Mouse (Mus musculus) midbrain, embryonic 10.5 days (tissue): ENCODE data around the gene Chac1. TPM values are rescaled to one million over a fixed set of nuclear protein-coding genes. Genes with fewer than 3 reads are reported as not detected.

Source experiments
- DNase-seq: peaks from one replicate; pipeline ENCODE4 v3.0.0-alpha.2; 2017; ENCODE audit warnings: low spot score
- H3K27ac ChIP-seq: fragments of 300-500 bp; sonication (generic); replicated peaks from 2 replicates; pipeline ENCODE4 v1.5.1; 2016; ENCODE audit warnings: mild to moderate bottlenecking
- H3K27me3 ChIP-seq: fragments of 300-500 bp; sonication (generic); 2 replicates; pipeline ENCODE4 v1.6.1; 2016; ENCODE audit warnings: low read depth, mild to moderate bottlenecking; ENCODE audit not compliant: poor library complexity, severe bottlenecking
- H3K36me3 ChIP-seq: fragments of 300-500 bp; sonication (generic); 2 replicates; pipeline ENCODE4 v1.6.1; 2016; ENCODE audit warnings: mild to moderate bottlenecking, moderate library complexity
- H3K4me1 ChIP-seq: fragments of 300-500 bp; sonication (generic); 2 replicates; pipeline ENCODE4 v1.6.1; 2016
- H3K4me3 ChIP-seq: fragments of 300-500 bp; sonication (generic); 2 replicates; pipeline ENCODE4 v1.5.1; 2016; ENCODE audit warnings: mild to moderate bottlenecking, moderate library complexity
- H3K9me3 ChIP-seq: fragments of 300-500 bp; sonication (generic); replicated peaks from 2 replicates; pipeline ENCODE4 v1.6.1; 2016; ENCODE audit warnings: mild to moderate bottlenecking
- WGBS: fragments of 180-500 bp; shearing (Covaris S2); methylation state at CpG from one replicate; pipeline ENCODE4 v1.1.7; 2016; 5-methylcytosine and 5-hydroxymethylcytosine counted together
- polyA plus RNA-seq: library from polyadenylated mRNA; unstranded; fragments of >200 nt; fragmentation: Nextera tagmentation; extraction: Ambion mirVana; gene quantifications from 2 replicates; pipeline ENCODE4 v1.2.1, GENCODE M21; 2016

Chac1 gene
- polyA plus RNA-seq, 1 experiment from 2014 or later: 0.95 TPM

DNA sequence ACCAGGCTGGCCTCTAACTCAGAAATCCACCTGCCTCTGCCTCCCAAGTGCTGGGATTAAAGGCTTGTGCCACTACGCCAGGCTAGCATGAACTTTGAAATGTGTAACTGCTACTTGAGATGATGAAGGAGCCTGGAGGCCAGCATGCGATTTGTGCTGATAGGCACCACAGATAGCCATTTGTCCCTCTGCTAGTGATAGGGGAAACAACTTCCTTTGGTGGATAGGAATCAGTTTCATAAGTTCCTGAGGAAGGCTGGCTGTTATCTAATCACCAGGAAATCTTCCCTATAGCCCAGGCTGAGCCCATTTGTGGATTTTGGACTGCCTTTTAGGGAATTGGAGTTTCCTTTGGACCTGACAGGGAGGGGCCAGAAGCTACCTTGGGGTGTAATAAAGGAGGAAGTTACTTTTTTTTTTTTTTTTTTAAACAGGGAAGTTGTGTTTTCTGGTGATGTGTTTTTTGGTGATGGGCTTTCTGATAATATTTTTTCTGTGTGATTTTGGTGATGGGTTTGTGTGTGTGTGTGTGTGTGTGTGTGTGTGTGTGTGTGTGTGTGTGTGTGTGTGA lies 8.8 kb downstream of the Chac1 start:
- no peak for DNase-seq
- no peak overlapping the region for H3K27ac ChIP-seq
- 97% methylated on average over 2 of the region's 2 CpGs for WGBS
- peaks cover 4% of the 10 kb centered on the region; the same call in 1 of the 2 replicates for H3K36me3 ChIP-seq
- no peaks in the 10 kb centered on the region for H3K27me3 ChIP-seq
- H3K4me1 ChIP-seq: no peaks in the 10 kb centered on the region
- peaks cover 16% of the 10 kb centered on the region for H3K9me3 ChIP-seq
- H3K4me3 ChIP-seq: no peak overlapping the region

DNA sequence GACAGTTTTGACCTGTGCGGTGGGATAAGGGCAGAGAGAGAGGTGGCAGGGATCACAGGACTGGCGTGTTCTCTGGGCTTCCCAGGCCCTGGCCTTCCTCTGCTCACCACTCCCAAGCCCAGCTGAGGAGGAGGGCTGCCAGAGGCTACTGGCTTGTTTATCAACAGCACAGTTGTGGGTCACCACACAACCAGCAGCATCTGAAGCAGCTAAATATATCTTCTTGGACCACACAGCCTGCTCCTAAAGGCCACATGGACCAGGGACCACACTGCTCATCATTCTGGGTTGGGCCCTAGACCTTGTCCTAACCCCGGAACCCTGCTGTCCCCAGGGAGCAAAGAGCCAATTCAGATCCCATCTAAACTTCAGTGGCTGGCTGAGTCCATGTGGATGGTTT lies 13.9 kb downstream of the Chac1 start:
- no peaks in the 10 kb centered on the region for H3K4me1 ChIP-seq
- H3K27ac ChIP-seq: no peak overlapping the region
- no peak for DNase-seq
- H3K9me3 ChIP-seq: peaks cover 16% of the 10 kb centered on the region
- 87% methylated on average over 3 of the region's 3 CpGs for WGBS
- H3K36me3 ChIP-seq: peaks cover 27% of the 10 kb centered on the region
- H3K4me3 ChIP-seq: no peak overlapping the region
- H3K27me3 ChIP-seq: no peaks in the 10 kb centered on the region

DNA sequence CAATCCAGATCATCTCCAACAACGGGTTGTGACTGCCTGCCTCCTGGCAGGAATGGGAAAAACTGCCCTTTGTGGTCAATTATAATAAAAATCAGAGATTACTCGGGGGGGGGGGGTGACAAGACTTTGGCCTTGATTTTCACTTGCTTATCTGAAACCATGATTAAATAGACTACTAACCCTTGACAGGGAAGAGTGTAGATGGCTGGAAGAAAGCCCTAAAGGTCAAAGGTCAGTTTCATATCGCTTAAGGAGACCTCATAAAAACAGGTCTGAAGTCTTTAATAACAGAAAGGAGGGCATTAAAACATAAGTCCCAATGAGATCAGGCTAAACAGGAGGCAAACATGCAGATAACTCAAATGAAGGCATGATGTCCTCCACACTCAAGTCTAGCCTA lies 16.3 kb downstream of the Chac1 start:
- 85% methylated on average over 3 of the region's 3 CpGs for WGBS
- DNase-seq: no peak

DNA sequence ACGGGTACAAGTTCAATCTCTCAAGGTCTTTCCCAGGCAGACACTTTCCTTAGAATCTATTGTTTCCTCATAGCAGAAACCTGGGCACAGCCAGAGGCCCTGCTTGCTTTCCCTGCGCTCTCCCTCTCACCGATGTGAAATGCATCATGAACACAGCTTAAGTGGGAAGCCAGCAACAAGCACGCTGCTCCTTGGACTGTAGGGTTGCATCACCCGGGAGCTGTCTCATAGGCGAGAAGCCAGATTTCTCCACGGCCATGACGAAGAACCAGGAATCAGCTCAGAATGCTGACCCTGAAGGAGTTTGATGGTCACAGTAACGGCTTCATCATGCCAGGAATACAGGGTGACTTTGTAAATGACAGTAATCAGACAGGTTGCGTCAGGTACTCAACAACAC lies 19.1 kb downstream of the Chac1 start:
- peaks cover 74% of the 10 kb centered on the region for H3K36me3 ChIP-seq
- H3K27ac ChIP-seq: no peak overlapping the region
- H3K27me3 ChIP-seq: no peaks in the 10 kb centered on the region
- H3K4me3 ChIP-seq: no peak overlapping the region
- 96% methylated on average over 10 of the region's 10 CpGs for WGBS
- H3K9me3 ChIP-seq: no peaks in the 10 kb centered on the region
- DNase-seq: no peak
- no peaks in the 10 kb centered on the region for H3K4me1 ChIP-seq

More for the DNA sequence above, 16.3 kb downstream of the Chac1 start:
- Histone ChIP-seq H3K4me1 (no peaks in the 10 kb centered on the region), H3K9me3 (no peaks in the 10 kb centered on the region), H3K4me3 (no peak overlapping the region), H3K36me3 (peaks cover 46% of the 10 kb centered on the region), H3K27ac (no peak overlapping the region), H3K27me3 (no peaks in the 10 kb centered on the region)

DNA sequence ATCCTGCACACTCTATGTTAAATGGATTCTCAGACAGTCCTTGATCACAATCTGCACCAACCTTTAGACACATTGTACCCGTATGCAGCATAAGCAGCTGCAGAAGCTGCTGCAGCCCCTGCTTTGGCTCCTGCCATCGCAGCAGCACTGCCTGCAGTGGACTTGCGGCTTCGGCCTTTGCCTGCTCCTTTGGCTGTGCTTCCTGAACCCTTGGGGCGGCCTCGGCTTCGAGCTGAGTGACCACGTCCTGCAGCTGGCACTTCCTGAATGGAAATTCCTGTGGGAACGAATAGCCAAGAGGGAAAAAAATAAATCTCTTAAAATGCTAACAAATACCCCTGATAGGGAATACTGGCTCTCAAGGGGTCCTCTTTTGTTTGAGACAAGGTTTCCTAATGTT lies 26.3 kb downstream of the Chac1 start:
- no peak overlapping the region for H3K4me3 ChIP-seq
- 84% methylated on average over 9 of the region's 9 CpGs for WGBS
- peaks cover 99% of the 10 kb centered on the region for H3K36me3 ChIP-seq
- no peaks in the 10 kb centered on the region for H3K27me3 ChIP-seq
- no peak overlapping the region for H3K27ac ChIP-seq
- no peaks in the 10 kb centered on the region for H3K4me1 ChIP-seq
- H3K9me3 ChIP-seq: no peaks in the 10 kb centered on the region
- no peak for DNase-seq

DNA sequence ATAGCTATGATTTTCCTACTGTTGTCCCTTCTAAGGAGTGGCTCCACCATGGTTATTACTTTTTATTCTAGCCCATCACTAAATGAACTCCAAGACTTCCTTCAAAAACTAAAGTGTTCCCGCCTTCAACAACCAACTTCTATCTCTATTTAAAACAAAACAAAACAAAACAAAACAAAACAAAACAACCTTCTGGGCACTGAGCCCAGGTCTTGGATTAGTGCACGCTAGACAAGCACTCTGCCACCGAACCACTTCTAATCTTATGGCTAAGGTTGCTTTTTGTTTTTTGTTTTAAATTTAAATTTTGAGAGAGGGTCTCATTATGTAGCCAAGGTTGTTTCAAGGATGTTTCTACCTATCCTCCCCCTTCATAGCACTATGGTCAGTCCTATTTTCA lies 26.8 kb downstream of the Chac1 start:
- DNase-seq: no peak
- no peaks in the 10 kb centered on the region for H3K9me3 ChIP-seq
- H3K36me3 ChIP-seq: peaks cover 99% of the 10 kb centered on the region
- no peaks in the 10 kb centered on the region for H3K27me3 ChIP-seq
- H3K4me1 ChIP-seq: no peaks in the 10 kb centered on the region
- 90% methylated on average over 3 of the region's 3 CpGs for WGBS
- H3K27ac ChIP-seq: no peak overlapping the region
- H3K4me3 ChIP-seq: no peak overlapping the region

DNA sequence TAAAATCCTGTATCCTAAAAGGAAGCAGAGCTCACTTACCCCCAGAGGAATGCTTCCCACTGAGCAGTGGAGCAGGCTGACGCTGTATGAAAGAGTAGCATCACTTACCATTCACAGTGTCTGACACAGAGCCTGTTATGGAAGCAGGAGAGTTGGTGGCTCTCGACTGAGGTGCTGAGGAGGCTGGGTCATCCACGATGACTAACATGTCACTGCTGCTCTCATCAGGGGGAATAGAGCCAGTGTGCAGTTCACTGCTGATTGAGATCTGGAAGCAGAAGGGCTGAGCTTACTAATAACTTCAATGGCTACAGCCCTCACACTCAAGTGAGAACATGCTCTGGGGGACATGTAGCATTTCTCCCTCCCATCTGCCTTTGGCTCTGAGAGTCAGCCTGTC lies 28.4 kb downstream of the Chac1 start:
- 92% methylated on average over 3 of the region's 3 CpGs for WGBS
- Histone ChIP-seq H3K36me3 (peaks cover 93% of the 10 kb centered on the region), H3K27ac (no peak overlapping the region), H3K27me3 (no peaks in the 10 kb centered on the region), H3K9me3 (no peaks in the 10 kb centered on the region), H3K4me3 (no peak overlapping the region), H3K4me1 (no peaks in the 10 kb centered on the region)
- no peak for DNase-seq

DNA sequence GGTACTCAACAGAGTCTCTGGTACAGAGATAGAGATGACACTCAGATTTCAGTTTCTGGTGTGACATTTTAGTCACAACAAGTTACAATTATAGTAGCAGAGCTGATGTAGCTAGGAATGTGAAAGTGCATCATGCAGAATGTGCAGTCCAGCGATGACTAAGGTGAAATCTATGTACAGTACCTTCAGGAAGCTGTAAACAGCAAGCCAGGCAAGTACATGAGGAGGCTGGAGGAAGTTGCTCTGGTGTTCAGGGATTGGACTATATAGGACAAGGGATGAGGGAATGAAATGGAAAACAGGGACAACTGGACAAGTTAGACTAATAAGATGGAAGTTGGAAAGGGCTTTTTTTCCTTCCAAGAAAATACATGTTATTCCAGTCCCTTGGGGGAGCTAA lies 37.2 kb downstream of the Chac1 start:
- H3K36me3 ChIP-seq: peaks cover 68% of the 10 kb centered on the region
- H3K4me3 ChIP-seq: no peak overlapping the region
- H3K9me3 ChIP-seq: no peaks in the 10 kb centered on the region
- DNase-seq: no peak
- H3K27ac ChIP-seq: no peak overlapping the region
- H3K4me1 ChIP-seq: no peaks in the 10 kb centered on the region
- H3K27me3 ChIP-seq: no peaks in the 10 kb centered on the region
- WGBS: 95% methylated on average over 1 of the region's 1 CpGs

DNA sequence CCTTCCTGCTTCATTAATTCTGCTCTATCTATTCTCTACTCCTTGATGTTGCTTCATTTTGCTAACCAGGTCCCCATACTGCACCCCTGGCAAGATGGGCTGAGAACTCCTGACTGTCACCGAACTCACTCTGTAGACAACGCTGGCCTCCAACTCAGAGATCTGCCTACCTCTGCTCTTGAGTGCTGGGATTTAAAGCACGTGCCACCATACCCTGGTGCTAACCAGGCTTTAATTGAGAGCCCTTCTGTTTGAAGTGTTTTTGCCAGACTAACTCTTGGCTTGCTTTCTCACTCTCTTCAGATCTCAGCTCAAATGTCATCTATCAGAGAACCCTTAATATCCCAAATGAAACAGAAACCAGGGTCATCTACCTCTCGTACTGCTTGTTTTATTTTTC lies 39.0 kb downstream of the Chac1 start:
- Histone ChIP-seq H3K36me3 (peaks cover 80% of the 10 kb centered on the region), H3K4me3 (no peak overlapping the region), H3K27me3 (no peaks in the 10 kb centered on the region), H3K9me3 (no peaks in the 10 kb centered on the region), H3K27ac (no peak overlapping the region), H3K4me1 (no peaks in the 10 kb centered on the region)
- 96% methylated on average over 4 of the region's 4 CpGs for WGBS
- DNase-seq: no peak

DNA sequence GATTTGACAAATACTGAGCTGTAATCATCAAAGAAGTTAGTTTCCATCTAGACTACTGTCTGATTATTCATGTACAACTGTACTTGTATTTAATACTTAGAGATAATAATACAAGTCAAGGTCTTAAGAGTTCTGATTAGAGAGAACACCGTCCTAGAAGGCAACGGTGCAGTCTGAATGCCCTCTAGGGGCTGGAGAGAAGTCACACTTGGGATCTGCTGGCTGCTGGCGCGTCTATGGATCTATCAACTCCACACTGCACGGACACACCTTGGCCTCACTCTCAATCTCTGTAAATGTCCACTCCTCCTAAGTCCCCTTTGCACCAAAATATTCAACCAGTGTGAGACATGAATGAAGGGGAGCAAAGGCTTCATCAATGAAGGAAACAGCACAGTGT lies 47.2 kb downstream of the Chac1 start:
- DNase-seq: no peak
- Histone ChIP-seq H3K4me1 (no peaks in the 10 kb centered on the region), H3K27me3 (no peaks in the 10 kb centered on the region), H3K36me3 (peaks cover 73% of the 10 kb centered on the region), H3K4me3 (no peak overlapping the region), H3K9me3 (no peaks in the 10 kb centered on the region), H3K27ac (no peak overlapping the region)
- WGBS: 93% methylated on average over 5 of the region's 5 CpGs

DNA sequence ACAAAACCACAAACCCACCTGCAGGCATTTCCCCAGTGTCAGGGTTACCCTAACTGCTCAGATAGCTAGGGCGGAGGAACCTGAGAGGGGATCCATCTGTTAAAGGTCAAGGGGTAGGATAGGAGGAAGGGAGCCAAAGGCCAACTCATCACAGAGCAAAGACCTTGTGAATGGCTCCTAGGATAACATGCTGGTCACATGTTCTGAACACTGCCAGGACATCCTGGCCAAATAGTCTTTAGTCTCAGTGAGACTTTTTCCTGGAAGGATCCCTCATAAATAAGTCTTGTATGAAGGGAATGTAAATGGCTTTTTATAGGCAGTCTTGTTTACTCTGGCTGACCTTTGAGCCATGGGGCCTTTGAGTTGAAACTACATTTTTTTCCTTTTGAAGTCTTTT lies 47.6 kb downstream of the Chac1 start:
- Histone ChIP-seq H3K36me3 (peaks cover 72% of the 10 kb centered on the region), H3K4me1 (no peaks in the 10 kb centered on the region), H3K27ac (no peak overlapping the region), H3K27me3 (no peaks in the 10 kb centered on the region), H3K4me3 (no peak overlapping the region), H3K9me3 (no peaks in the 10 kb centered on the region)
- WGBS: 90% methylated on average over 1 of the region's 1 CpGs
- no peak for DNase-seq

DNA sequence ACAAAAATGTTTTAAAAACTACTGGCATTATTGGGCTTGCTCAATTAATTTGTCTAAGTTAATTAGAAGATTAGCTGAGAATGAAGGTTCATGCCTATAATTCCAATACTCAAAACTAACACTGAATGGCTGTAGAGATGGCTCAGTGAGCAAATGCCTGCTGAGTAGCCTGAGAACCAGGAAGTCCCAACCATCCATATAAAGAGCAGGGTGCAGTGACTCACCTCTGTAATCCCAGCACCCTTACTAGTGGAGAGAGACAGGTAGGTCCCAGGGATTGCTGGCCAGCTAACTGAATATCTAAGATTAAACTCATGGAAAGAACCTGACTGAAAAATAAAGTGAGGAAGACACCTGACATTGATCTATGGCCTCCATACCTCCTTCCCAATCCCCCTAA lies 48.3 kb downstream of the Chac1 start:
- Histone ChIP-seq H3K27ac (no peak overlapping the region), H3K36me3 (peaks cover 72% of the 10 kb centered on the region), H3K27me3 (no peaks in the 10 kb centered on the region), H3K4me1 (no peaks in the 10 kb centered on the region), H3K4me3 (no peak overlapping the region), H3K9me3 (no peaks in the 10 kb centered on the region)
- no peak for DNase-seq
